Mouse (Mus musculus) liver, postnatal 0 days (tissue): Measurements from ENCODE around the gene Krt24.

Experiments
- CTCF ChIP-seq: sonication (generic); IDR thresholded peaks from 2 replicates; pipeline ENCODE4 v1.5.1; 2016; ENCODE audit warnings: antibody characterized with exemption, low read depth
- EP300 ChIP-seq: IDR thresholded peaks from 2 replicates; pipeline ENCODE4 v1.6.1; 2016; ENCODE audit warnings: antibody characterized with exemption, low read depth, mild to moderate bottlenecking

DNA sequence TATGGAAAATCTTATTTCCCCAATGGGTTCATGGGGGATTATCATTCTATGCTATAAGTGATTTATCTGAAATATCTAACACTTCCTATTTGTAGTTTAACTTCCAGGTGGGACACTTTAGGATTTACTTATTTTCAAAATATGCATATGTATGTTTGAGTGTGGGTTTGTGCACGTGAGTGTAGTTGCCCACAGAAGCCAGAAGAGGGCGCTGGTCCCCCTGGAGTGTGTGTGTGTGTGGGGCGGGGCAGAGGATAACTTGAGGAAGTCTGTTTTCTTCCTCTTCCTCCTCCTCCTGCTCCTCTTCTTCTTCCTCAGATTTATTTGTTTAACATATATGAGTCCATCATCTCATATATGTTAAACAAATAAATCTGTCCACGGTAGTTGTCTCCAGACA is 28.8 kb downstream of the Krt24 start:
- TF ChIP-seq CTCF = peak; percentile 29
- no peak for TF ChIP-seq EP300
